Mouse (Mus musculus) cerebral cortex, adult 2 months (tissue): ENCODE measurements around the gene Mras.

Source experiments
- WGBS: fragments of 180-500 bp; shearing (Covaris S2); methylation state at CpG from one replicate; pipeline ENCODE4 v1.1.7; 2018; 5-methylcytosine and 5-hydroxymethylcytosine counted together

Gene Mras

GRCm38 (mm10) chr9:99437031-99437764 is at the start of gene Mras:
Gene Mras (minus strand): TSS chr9:99437381.
- 9% methylated on average over 27 of the region's 27 CpGs for WGBS

DNA sequence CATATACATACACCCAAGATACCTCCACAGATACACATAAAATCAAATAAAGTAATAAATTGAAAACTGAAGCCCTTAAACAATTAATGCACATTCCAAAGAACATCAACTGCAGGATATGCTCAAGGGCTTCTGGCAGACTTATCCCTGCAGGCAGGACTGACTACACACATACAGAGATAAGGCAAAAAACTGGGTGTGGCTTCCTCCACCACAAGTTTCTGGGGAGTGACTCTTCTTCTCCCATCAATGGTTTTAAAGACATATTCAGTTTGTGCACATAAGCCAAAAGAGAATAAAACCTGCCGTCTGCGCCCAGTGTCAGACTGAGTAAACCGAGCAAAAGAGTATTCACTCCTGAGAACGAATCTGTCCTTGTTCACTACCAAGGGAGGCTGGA is 48.0 kb upstream of the Mras start:
- 95% methylated on average over 4 of the region's 4 CpGs for WGBS

DNA sequence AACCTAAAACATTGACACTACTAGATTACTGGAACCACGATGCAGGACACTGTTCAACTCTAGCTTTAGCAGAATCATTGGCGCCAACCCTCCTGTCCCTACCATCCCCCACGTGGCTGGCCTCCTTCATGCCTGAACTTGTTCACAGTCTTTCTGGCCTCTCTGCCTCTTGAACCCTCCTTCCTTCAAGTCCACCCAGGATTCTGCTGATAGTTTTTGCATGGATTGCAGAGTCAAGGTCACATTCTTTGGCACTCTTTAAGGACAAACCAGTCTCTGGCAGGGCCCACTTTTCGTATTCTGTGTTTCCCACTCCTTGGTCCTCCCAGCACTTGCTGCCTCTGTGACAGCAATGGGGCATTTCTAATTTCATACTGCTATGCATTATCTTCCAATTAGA is 46.0 kb upstream of the Mras start:
- WGBS = 88% methylated on average over 4 of the region's 4 CpGs

- WGBS = 80% methylated on average over 4 of the region's 4 CpGs
Observed at GRCm38 (mm10) chr9:99480764-99481163, 43.6 kb upstream of the Mras start.

- 29% methylated on average over 9 of the region's 9 CpGs for WGBS
Observed at GRCm38 (mm10) chr9:99479181-99479711, 42.1 kb upstream of the Mras start.

DNA sequence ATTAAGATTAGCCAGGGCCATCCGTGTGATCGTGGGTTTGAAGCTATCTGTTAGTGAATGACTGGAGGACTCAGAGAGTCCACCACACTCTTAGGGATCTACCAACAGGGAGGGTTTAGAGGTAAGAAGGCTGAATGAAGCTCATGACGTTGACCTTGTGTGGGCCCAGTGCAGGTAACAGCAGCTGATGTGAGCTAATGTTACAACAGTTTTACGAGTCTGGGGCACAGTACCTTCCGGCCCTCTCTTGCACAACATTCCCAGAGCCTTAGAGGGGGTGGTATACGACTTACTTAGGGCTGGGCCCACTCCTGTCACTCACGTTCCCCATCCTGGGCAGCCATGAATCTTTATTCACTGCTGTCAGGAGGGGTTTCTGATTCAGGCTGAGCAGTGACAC is 34.2 kb upstream of the Mras start:
- WGBS = 89% methylated on average over 7 of the region's 7 CpGs

- 56% methylated on average over 16 of the region's 16 CpGs for WGBS
Observed at GRCm38 (mm10) chr9:99470347-99471092, 33.3 kb upstream of the Mras start.

DNA sequence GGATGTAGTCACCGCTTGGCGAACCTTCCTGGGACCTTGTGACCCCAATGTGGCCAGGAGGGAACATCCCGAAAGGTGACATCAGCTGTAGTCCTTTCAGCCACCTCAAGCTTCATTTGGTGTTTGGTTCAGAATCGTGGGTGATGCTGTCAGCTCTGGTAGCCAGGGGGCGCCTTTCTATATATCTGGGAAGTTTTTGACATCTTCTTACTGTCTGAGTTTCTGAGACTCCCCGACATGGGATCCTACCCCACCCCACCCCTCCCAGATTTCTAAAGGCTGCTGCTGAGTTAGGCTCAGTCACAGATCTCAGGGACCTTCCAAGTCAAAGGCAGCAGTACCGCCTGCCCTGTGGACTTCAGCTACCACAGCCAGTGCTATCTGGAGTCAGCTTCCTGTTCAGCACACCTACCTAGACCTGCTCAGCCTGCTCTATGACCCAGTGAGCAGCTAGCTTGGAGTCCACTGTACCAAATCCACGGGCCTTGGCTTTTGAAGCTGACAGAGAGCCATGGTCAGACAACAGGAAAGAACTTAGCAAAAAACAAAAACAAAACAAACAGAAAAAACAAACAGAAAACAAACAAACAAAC is 32.6 kb upstream of the Mras start:
- WGBS = 71% methylated on average over 8 of the region's 8 CpGs

GRCm38 (mm10) chr9:99468572-99468971 is 31.4 kb upstream of the Mras start:
- WGBS = 72% methylated on average over 9 of the region's 9 CpGs

DNA sequence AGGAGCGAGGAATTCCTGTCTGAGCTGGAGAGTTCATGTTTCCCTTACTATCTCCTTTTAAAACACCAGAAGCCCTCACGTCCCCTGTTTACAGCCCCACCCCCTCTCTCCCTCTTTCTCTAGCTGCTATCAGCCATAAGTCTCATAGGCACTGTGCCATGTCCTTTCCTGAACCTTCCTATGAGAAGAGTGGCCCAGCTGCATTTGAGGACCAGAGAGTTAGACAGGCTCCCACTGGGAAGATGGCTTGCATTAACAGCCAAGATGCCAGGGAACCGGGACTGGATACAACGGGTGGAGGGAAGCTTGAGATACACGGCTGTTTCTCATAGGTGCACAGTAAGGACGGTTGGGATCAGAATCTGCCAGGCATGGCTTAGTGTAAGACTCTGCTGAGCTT is 27.7 kb upstream of the Mras start:
- WGBS = 75% methylated on average over 6 of the region's 6 CpGs

DNA sequence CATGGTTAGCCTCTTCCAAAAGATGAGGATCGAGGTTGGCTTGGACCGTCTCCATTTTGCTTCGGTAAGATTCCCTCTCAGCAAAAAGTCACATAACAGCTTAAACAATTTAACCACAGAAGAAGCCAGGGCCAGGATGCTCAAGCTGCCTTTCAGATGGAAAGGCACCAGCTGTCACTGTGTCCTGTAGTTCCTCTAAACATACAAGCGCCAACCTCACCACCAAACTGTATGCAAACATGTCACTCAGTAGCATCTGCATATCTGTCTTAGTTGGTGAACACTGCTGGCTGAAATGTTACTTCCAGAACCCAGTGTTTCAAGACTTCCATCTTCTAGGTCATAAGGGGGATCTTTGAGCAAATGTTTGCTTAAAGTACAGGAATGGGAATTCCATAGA is 22.5 kb upstream of the Mras start:
- 59% methylated on average over 4 of the region's 4 CpGs for WGBS

GRCm38 (mm10) chr9:99458529-99459208 is 21.5 kb upstream of the Mras start:
- 41% methylated on average over 12 of the region's 12 CpGs for WGBS

- 65% methylated on average over 4 of the region's 4 CpGs for WGBS
Observed at GRCm38 (mm10) chr9:99454211-99454610, 17.0 kb upstream of the Mras start.

GRCm38 (mm10) chr9:99451161-99451560 is 14.0 kb upstream of the Mras start, which contains the start of gene Nme9:
Gene Nme9 (plus strand): TSS chr9:99451475.
- WGBS = 8% methylated on average over 14 of the region's 14 CpGs

GRCm38 (mm10) chr9:99449886-99450647 is 12.9 kb upstream of the Mras start:
- WGBS = 35% methylated on average over 9 of the region's 9 CpGs

- WGBS = 49% methylated on average over 3 of the region's 3 CpGs
Observed at GRCm38 (mm10) chr9:99447323-99447722, 10.1 kb upstream of the Mras start.

- 41% methylated on average over 8 of the region's 8 CpGs for WGBS
Observed at GRCm38 (mm10) chr9:99444590-99445178, 7.5 kb upstream of the Mras start.

GRCm38 (mm10) chr9:99441647-99442433 is 4.7 kb upstream of the Mras start:
- 73% methylated on average over 4 of the region's 4 CpGs for WGBS

- 53% methylated on average over 5 of the region's 5 CpGs for WGBS
Observed at GRCm38 (mm10) chr9:99440941-99441340, 3.8 kb upstream of the Mras start.

DNA sequence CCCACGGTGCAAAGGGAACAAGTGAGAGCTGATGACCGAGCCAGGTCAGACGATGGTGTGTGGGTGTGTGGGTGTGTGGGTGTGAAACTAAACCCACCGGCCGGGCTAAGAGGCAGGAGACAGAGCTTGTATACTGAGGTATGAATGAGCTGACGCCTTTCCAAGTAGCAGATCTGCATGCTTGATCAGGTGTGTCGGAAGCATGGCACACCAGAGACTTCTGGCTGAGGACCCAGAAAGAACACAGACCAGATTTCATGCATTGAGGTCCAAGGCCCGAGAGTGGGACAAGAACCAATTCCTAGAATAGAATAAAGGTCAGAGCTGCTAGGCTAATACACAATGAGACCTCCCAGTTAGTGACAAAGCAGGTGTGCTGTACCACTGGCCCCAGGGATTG is 1.9 kb upstream of the Mras start:
- WGBS = 59% methylated on average over 8 of the region's 8 CpGs
